Mouse (Mus musculus) neural tube, embryonic 13.5 days (tissue): ENCODE results near the gene Tspear. TPM values are rescaled to one million over a fixed set of nuclear protein-coding genes. Genes with fewer than 3 reads are reported as not detected.
"Not testable (repeated sequence)": the region's sequence is repeated elsewhere in the genome, so short reads cannot be mapped to it uniquely, and the experiment has no call there.

Source experiments
- ATAC-seq: fragments of 200-750 bp; cut with Nextera tagmentation; 2 replicates; pipeline ENCODE4 v1.8.0; 2017; ENCODE audit warnings: low read depth, mild to moderate bottlenecking, moderate TSS enrichment, moderate library complexity
- H3K27ac ChIP-seq: fragments of 300-500 bp; sonication (generic); replicated peaks from 2 replicates; pipeline ENCODE4 v1.5.1; 2015; ENCODE audit warnings: moderate library complexity, mild to moderate bottlenecking, inconsistent platforms
- H3K27me3 ChIP-seq: fragments of 300-500 bp; sonication (generic); 2 replicates; pipeline ENCODE4 v1.6.1; 2015; ENCODE audit warnings: mild to moderate bottlenecking, inconsistent platforms
- H3K36me3 ChIP-seq: fragments of 300-500 bp; sonication (generic); 2 replicates; pipeline ENCODE4 v1.6.1; 2015; ENCODE audit warnings: mild to moderate bottlenecking, inconsistent platforms
- H3K4me1 ChIP-seq: fragments of 300-500 bp; sonication (generic); replicated peaks from 2 replicates; pipeline ENCODE4 v1.6.1; 2015; ENCODE audit warnings: inconsistent platforms
- H3K4me2 ChIP-seq: fragments of 300-500 bp; sonication (generic); 2 replicates; pipeline ENCODE4 v1.6.1; 2015; ENCODE audit warnings: inconsistent platforms, mild to moderate bottlenecking, moderate library complexity
- H3K4me3 ChIP-seq: fragments of 300-500 bp; sonication (generic); 2 replicates; pipeline ENCODE4 v1.5.1; 2015; ENCODE audit warnings: mild to moderate bottlenecking, inconsistent platforms
- H3K9ac ChIP-seq: fragments of 300-500 bp; sonication (generic); 2 replicates; pipeline ENCODE4 v1.6.1; 2015; ENCODE audit warnings: moderate library complexity, mild to moderate bottlenecking, inconsistent platforms
- H3K9me3 ChIP-seq: fragments of 300-500 bp; sonication (generic); 2 replicates; pipeline ENCODE4 v1.6.1; 2016; ENCODE audit warnings: inconsistent platforms
- WGBS: fragments of 180-500 bp; shearing (Covaris S2); methylation state at CpG from one replicate; pipeline ENCODE4 v1.1.7; 2015; 5-methylcytosine and 5-hydroxymethylcytosine counted together
- polyA plus RNA-seq: library from polyadenylated mRNA; unstranded; fragments of >200 nt; fragmentation: Nextera tagmentation; extraction: Ambion mirVana; gene quantifications from 2 replicates; pipeline ENCODE4 v1.2.1, GENCODE M21; 2015

Tspear gene
- polyA plus RNA-seq, 1 experiment from 2014 or later: 2.0 TPM

- Histone ChIP-seq H3K4me2 (no peak overlapping the region), H3K4me3 (no peak overlapping the region), H3K27ac (no peak overlapping the region), H3K27me3 (no peaks in the 10 kb centered on the region), H3K9ac (no peak overlapping the region), H3K36me3 (no peaks in the 10 kb centered on the region), H3K4me1 (no peaks in the 10 kb centered on the region), H3K9me3 (no peaks in the 10 kb centered on the region)
- WGBS: 94% methylated on average over 1 of the region's 1 CpGs
- ATAC-seq: no peak
Observed at GRCm38 (mm10) chr10:77769727-77770126, 83.4 kb downstream of the Tspear start.

- H3K4me1 ChIP-seq, H3K4me3 ChIP-seq, H3K9ac ChIP-seq, H3K27me3 ChIP-seq, H3K36me3 ChIP-seq, H3K27ac ChIP-seq, H3K4me2 ChIP-seq, ATAC-seq, H3K9me3 ChIP-seq: not testable (repeated sequence)
- 71% methylated on average over 1 of the region's 1 CpGs for WGBS
Observed at GRCm38 (mm10) chr10:77771225-77771624, 84.9 kb downstream of the Tspear start, which contains the start of gene Gm3238. Gene Gm3238 (minus strand): TSS chr10:77771325.

- H3K27me3 ChIP-seq, ATAC-seq, H3K4me1 ChIP-seq, H3K9me3 ChIP-seq, H3K9ac ChIP-seq, H3K4me2 ChIP-seq, H3K27ac ChIP-seq, H3K4me3 ChIP-seq, H3K36me3 ChIP-seq: not testable (repeated sequence)
- 100% methylated on average over 1 of the region's 3 CpGs for WGBS
Observed at GRCm38 (mm10) chr10:77772142-77772541, 85.8 kb downstream of the Tspear start.

- not testable (repeated sequence) for H3K4me1 ChIP-seq, H3K9me3 ChIP-seq, H3K27me3 ChIP-seq, H3K9ac ChIP-seq, H3K4me2 ChIP-seq, H3K4me3 ChIP-seq, H3K27ac ChIP-seq, ATAC-seq, H3K36me3 ChIP-seq
- 56% methylated on average over 1 of the region's 1 CpGs for WGBS
Observed at GRCm38 (mm10) chr10:77776844-77777243, 90.5 kb downstream of the Tspear start, which contains the start of gene Gm7138. Gene Gm7138 (minus strand): TSS chr10:77776944.

- H3K9me3 ChIP-seq, H3K9ac ChIP-seq, H3K4me1 ChIP-seq, H3K27ac ChIP-seq, H3K4me3 ChIP-seq, ATAC-seq, H3K27me3 ChIP-seq, H3K36me3 ChIP-seq, H3K4me2 ChIP-seq: not testable (repeated sequence)
- 86% methylated on average over 1 of the region's 1 CpGs for WGBS
Observed at GRCm38 (mm10) chr10:77782442-77782841, 96.1 kb downstream of the Tspear start, which contains the start of gene Gm3250. Gene Gm3250 (minus strand): TSS chr10:77782542.

- H3K27ac ChIP-seq, H3K9ac ChIP-seq, ATAC-seq, H3K4me3 ChIP-seq, H3K36me3 ChIP-seq, H3K9me3 ChIP-seq, H3K4me2 ChIP-seq, H3K27me3 ChIP-seq, H3K4me1 ChIP-seq: not testable (repeated sequence)
- 100% methylated on average over 3 of the region's 3 CpGs for WGBS
Observed at GRCm38 (mm10) chr10:77783396-77783795, 97.0 kb downstream of the Tspear start.

GRCm38 (mm10) chr10:77787876-77788275, 101.5 kb downstream of the Tspear start, which contains the start of gene Gm7137:
Gene Gm7137 (minus strand): TSS chr10:77788200.
- 40% methylated on average over 1 of the region's 1 CpGs for WGBS
- not testable (repeated sequence) for H3K36me3 ChIP-seq, H3K27ac ChIP-seq, H3K9me3 ChIP-seq, H3K4me3 ChIP-seq, H3K4me1 ChIP-seq, H3K9ac ChIP-seq, H3K27me3 ChIP-seq, H3K4me2 ChIP-seq, ATAC-seq

GRCm38 (mm10) chr10:77788621-77789020, 102.3 kb downstream of the Tspear start:
- H3K9ac ChIP-seq: no peak overlapping the region
- H3K4me3 ChIP-seq: no peak overlapping the region
- 84% methylated on average over 2 of the region's 2 CpGs for WGBS
- H3K27ac ChIP-seq: no peak overlapping the region
- H3K9me3 ChIP-seq: no peaks in the 10 kb centered on the region
- H3K4me2 ChIP-seq: no peak overlapping the region
- H3K4me1 ChIP-seq: no peaks in the 10 kb centered on the region
- H3K36me3 ChIP-seq: no peaks in the 10 kb centered on the region
- H3K27me3 ChIP-seq: no peaks in the 10 kb centered on the region
- no peak for ATAC-seq

GRCm38 (mm10) chr10:77794976-77795375, 108.6 kb downstream of the Tspear start, which contains the start of gene Gm9639:
Gene Gm9639 (minus strand): TSS chr10:77795076.
- no peak within 1 kb of the TSS for H3K4me2 ChIP-seq
- H3K4me3 ChIP-seq: no peak within 1 kb of the TSS
- H3K27ac ChIP-seq: no peak within 1 kb of the TSS
- no peak for ATAC-seq
- H3K27me3 ChIP-seq: no peaks in the 10 kb centered on the region
- H3K36me3 ChIP-seq: no peaks in the 10 kb centered on the region
- no peak within 1 kb of the TSS for H3K9ac ChIP-seq
- H3K9me3 ChIP-seq: no peaks in the 10 kb centered on the region
- H3K4me1 ChIP-seq: peaks cover 8% of the 10 kb centered on the region; the same call in 1 of the 2 replicates
- 60% methylated on average over 2 of the region's 2 CpGs for WGBS

- Histone ChIP-seq H3K9me3 (no peaks in the 10 kb centered on the region), H3K27ac (peak overlapping the region; percentile 49; the same call in 1 of the 2 replicates), H3K9ac (no peak overlapping the region; the same call in 1 of the 2 replicates), H3K27me3 (no peaks in the 10 kb centered on the region), H3K4me2 (no peak overlapping the region), H3K4me1 (peaks cover 8% of the 10 kb centered on the region; the same call in 1 of the 2 replicates), H3K36me3 (no peaks in the 10 kb centered on the region), H3K4me3 (no peak overlapping the region)
- ATAC-seq: no peak
- WGBS: 16% methylated on average over 3 of the region's 3 CpGs
Observed at GRCm38 (mm10) chr10:77797677-77798076, 111.3 kb downstream of the Tspear start.

GRCm38 (mm10) chr10:77798164-77798920, 112.0 kb downstream of the Tspear start:
- H3K9me3 ChIP-seq, H3K9ac ChIP-seq, H3K4me1 ChIP-seq, H3K27me3 ChIP-seq, H3K4me2 ChIP-seq, H3K4me3 ChIP-seq, H3K36me3 ChIP-seq: not testable (repeated sequence)
- 0 out of 2 replicates have a peak, but pooled peaks have one; percentile 27 for ATAC-seq
- 35% methylated on average over 3 of the region's 3 CpGs for WGBS
- peak overlapping the region; percentile 49; the same call in 1 of the 2 replicates for H3K27ac ChIP-seq

GRCm38 (mm10) chr10:77798921-77799508, 112.6 kb downstream of the Tspear start, which contains the start of gene Gm19668:
Gene Gm19668 (minus strand): TSS chr10:77799133.
- no peak for ATAC-seq
- Histone ChIP-seq H3K27ac (peak within 1 kb of the TSS; percentile 49; the same call in 1 of the 2 replicates), H3K4me2 (no peak within 1 kb of the TSS), H3K4me3 (no peak within 1 kb of the TSS), H3K36me3 (no peaks in the 10 kb centered on the region), H3K27me3 (no peaks in the 10 kb centered on the region), H3K9ac (no peak within 1 kb of the TSS), H3K4me1 (peaks cover 8% of the 10 kb centered on the region; the same call in 1 of the 2 replicates), H3K9me3 (no peaks in the 10 kb centered on the region)
- WGBS: 28% methylated on average over 8 of the region's 8 CpGs
